Mouse (Mus musculus) urinary bladder, postnatal 36 days (tissue): Measurements from ENCODE around the gene Pygb.

Experiments
- DNase-seq, 2 experiments: peaks; one replicate each; pipeline ENCODE4 v3.0.0; 2022; ENCODE audit warnings: low spot score in 2 of 2, mixed read lengths in 1 of 2

The Pygb gene

GRCm38 (mm10) chr2:150788768-150789550, 2.4 kb downstream of the Pygb start:
- DNase-seq = peak in 1 of 2 experiments; percentile 87

GRCm38 (mm10) chr2:150793320-150793719, 6.8 kb downstream of the Pygb start:
- no peak for DNase-seq

- DNase-seq = no peak
Observed at GRCm38 (mm10) chr2:150798084-150798483, 11.5 kb downstream of the Pygb start.

- peak in 1 of 2 experiments; percentile 21 for DNase-seq
Observed at GRCm38 (mm10) chr2:150800616-150801015, 14.1 kb downstream of the Pygb start.

- no peak for DNase-seq
Observed at GRCm38 (mm10) chr2:150803035-150803434, 16.5 kb downstream of the Pygb start.

GRCm38 (mm10) chr2:150808381-150808780, 21.8 kb downstream of the Pygb start:
- no peak for DNase-seq

GRCm38 (mm10) chr2:150808812-150809211, 22.3 kb downstream of the Pygb start:
- no peak for DNase-seq

- no peak for DNase-seq
Observed at GRCm38 (mm10) chr2:150810603-150811002, 24.1 kb downstream of the Pygb start.

GRCm38 (mm10) chr2:150812816-150813215, 26.3 kb downstream of the Pygb start:
- DNase-seq = no peak

GRCm38 (mm10) chr2:150816676-150817402, 30.3 kb downstream of the Pygb start:
- DNase-seq = peak; percentile 43 to 74

- DNase-seq = peak in 1 of 2 experiments; percentile 54
Observed at GRCm38 (mm10) chr2:150818742-150819141, 32.2 kb downstream of the Pygb start.

GRCm38 (mm10) chr2:150820720-150821119, 34.2 kb downstream of the Pygb start:
- no peak for DNase-seq

- DNase-seq = no peak
Observed at GRCm38 (mm10) chr2:150822987-150823386, 36.5 kb downstream of the Pygb start.

- DNase-seq = peak in 1 of 2 experiments; percentile 49
Observed at GRCm38 (mm10) chr2:150826426-150826825, 39.9 kb downstream of the Pygb start.

GRCm38 (mm10) chr2:150828164-150828563, 41.6 kb downstream of the Pygb start:
- no peak for DNase-seq

GRCm38 (mm10) chr2:150828654-150829053, 42.1 kb downstream of the Pygb start:
- DNase-seq = no peak

GRCm38 (mm10) chr2:150830011-150830410, 43.5 kb downstream of the Pygb start:
- DNase-seq = no peak

- no peak for DNase-seq
Observed at GRCm38 (mm10) chr2:150830911-150831441, 44.4 kb downstream of the Pygb start.

- DNase-seq = peak in 1 of 2 experiments; percentile 49
Observed at GRCm38 (mm10) chr2:150832029-150832428, 45.5 kb downstream of the Pygb start.

- no peak for DNase-seq
Observed at GRCm38 (mm10) chr2:150834616-150835015, 48.1 kb downstream of the Pygb start.

- no peak for DNase-seq
Observed at GRCm38 (mm10) chr2:150835975-150836374, 49.4 kb downstream of the Pygb start.

- no peak for DNase-seq
Observed at GRCm38 (mm10) chr2:150836906-150837305, 50.4 kb downstream of the Pygb start.

- DNase-seq = no peak
Observed at GRCm38 (mm10) chr2:150837781-150838180, 51.2 kb downstream of the Pygb start.
